Mouse (Mus musculus) myocyte (in vitro differentiated cells): Measurements from ENCODE around the gene Pif1. TPM values are rescaled to one million over a fixed set of nuclear protein-coding genes. Genes with fewer than 3 reads are reported as not detected.

Experiments
- H3K27me3 ChIP-seq: one replicate; pipeline ENCODE4 v1.6.1; 2011; ENCODE audit not compliant: control insufficient read depth, insufficient read depth, insufficient read length
- H3K36me3 ChIP-seq: one replicate; pipeline ENCODE4 v1.6.1; 2011; ENCODE audit not compliant: control insufficient read depth, insufficient read depth
- H3K4me2 ChIP-seq: one replicate; pipeline ENCODE4 v1.6.1; 2011; ENCODE audit warnings: low read depth, control low read depth
- H3K4me3 ChIP-seq: one replicate; pipeline ENCODE4 v1.5.1; 2011; ENCODE audit warnings: mild to moderate bottlenecking, control low read depth, moderate library complexity
- H3K79me2 ChIP-seq: one replicate; pipeline ENCODE4 v1.6.1; 2011; ENCODE audit not compliant: control insufficient read depth, insufficient read depth
- H3ac ChIP-seq: one replicate; pipeline ENCODE4 v1.6.1; 2011; ENCODE audit not compliant: control insufficient read depth, insufficient read length
- CEBPB ChIP-seq: IDR thresholded peaks from 2 replicates; pipeline ENCODE4 v1.6.1; 2011; ENCODE audit warnings: mild to moderate bottlenecking, moderate library complexity; ENCODE audit not compliant: poor library complexity, insufficient read depth, severe bottlenecking
- E2F4 ChIP-seq: IDR thresholded peaks from one replicate; pipeline ENCODE4 v1.6.1; 2011; ENCODE audit warnings: mild to moderate bottlenecking, control low read depth, moderate library complexity; ENCODE audit not compliant: insufficient read depth
- MAX ChIP-seq: IDR thresholded peaks from one replicate; pipeline ENCODE4 v1.6.1; 2011; ENCODE audit warnings: low read depth, mild to moderate bottlenecking, control low read depth
- MYOD1 ChIP-seq, 3 experiments: IDR thresholded peaks; one replicate each; pipeline ENCODE4 v1.6.1; 2011; ENCODE audit warnings: control low read depth in 2 of 3, low read depth in 2 of 3, mild to moderate bottlenecking in 2 of 3, moderate library complexity in 1 of 3; ENCODE audit not compliant: insufficient read length in 2 of 3, control insufficient read depth in 1 of 3
- MYOG ChIP-seq, 3 experiments: IDR thresholded peaks; one replicate each; pipeline ENCODE4 v1.6.1; 2011; ENCODE audit warnings: control low read depth in 2 of 3, low read depth in 2 of 3, mild to moderate bottlenecking in 2 of 3; ENCODE audit not compliant: insufficient read length in 2 of 3, control insufficient read depth in 1 of 3, insufficient read depth in 1 of 3
- POLR2A ChIP-seq: IDR thresholded peaks from one replicate; pipeline ENCODE4 v1.6.1; 2011; ENCODE audit warnings: low read depth, mild to moderate bottlenecking, control low read depth, moderate library complexity; ENCODE audit not compliant: insufficient read length
- POLR2AphosphoS2 ChIP-seq: IDR thresholded peaks from one replicate; pipeline ENCODE4 v1.6.1; 2011; ENCODE audit warnings: low read depth, control low read depth; ENCODE audit not compliant: insufficient read length
- REST ChIP-seq: IDR thresholded peaks from one replicate; pipeline ENCODE4 v1.6.1; 2011; ENCODE audit warnings: mild to moderate bottlenecking, control low read depth, moderate library complexity; ENCODE audit not compliant: insufficient read depth, insufficient read length
- SRF ChIP-seq: IDR thresholded peaks from one replicate; pipeline ENCODE4 v1.6.1; 2011; ENCODE audit warnings: low read depth; ENCODE audit not compliant: control insufficient read depth, insufficient read length
- TCF12 ChIP-seq: IDR thresholded peaks from one replicate; pipeline ENCODE4 v1.6.1; 2011; ENCODE audit warnings: mild to moderate bottlenecking, control low read depth; ENCODE audit not compliant: poor library complexity, insufficient read depth, severe bottlenecking
- TCF3 ChIP-seq: IDR thresholded peaks from one replicate; pipeline ENCODE4 v1.6.1; 2011; ENCODE audit warnings: low read depth, control low read depth; ENCODE audit not compliant: insufficient read length
- USF1 ChIP-seq: IDR thresholded peaks from one replicate; pipeline ENCODE4 v1.6.1; 2011; ENCODE audit warnings: low read depth, mild to moderate bottlenecking, control low read depth, moderate library complexity
- polyA plus RNA-seq: library from polyadenylated mRNA; unstranded; fragments of >200 nt; fragmentation: generic; extraction: Trizol; gene quantifications from one replicate; pipeline ENCODE4 v1.2.1, GENCODE M21; 2012; ENCODE audit warnings: missing spikeins

The Pif1 gene
- polyA plus RNA-seq, 1 experiment, result 6.9 TPM

GRCm38 (mm10) chr9:65621196-65621595 is 34.2 kb downstream of the Pif1 start:
- TF ChIP-seq MYOD1 (IDR thresholded peaks at IDR 0.05; ENCODE audit: control insufficient read depth in 1 of 3, insufficient read length in 2 of 3, low read depth in 2 of 3) (no peak), E2F4 (no peak), POLR2AphosphoS2 (no peak), REST (no peak), MAX (no peak), TCF12 (no peak)
- Histone ChIP-seq H3K27me3 (no peaks in the 10 kb centered on the region), H3K79me2 (no peaks in the 10 kb centered on the region), H3ac (no peak overlapping the region), H3K4me2 (no peak overlapping the region), H3K36me3 (no peaks in the 10 kb centered on the region), H3K4me3 (no peak overlapping the region)

DNA sequence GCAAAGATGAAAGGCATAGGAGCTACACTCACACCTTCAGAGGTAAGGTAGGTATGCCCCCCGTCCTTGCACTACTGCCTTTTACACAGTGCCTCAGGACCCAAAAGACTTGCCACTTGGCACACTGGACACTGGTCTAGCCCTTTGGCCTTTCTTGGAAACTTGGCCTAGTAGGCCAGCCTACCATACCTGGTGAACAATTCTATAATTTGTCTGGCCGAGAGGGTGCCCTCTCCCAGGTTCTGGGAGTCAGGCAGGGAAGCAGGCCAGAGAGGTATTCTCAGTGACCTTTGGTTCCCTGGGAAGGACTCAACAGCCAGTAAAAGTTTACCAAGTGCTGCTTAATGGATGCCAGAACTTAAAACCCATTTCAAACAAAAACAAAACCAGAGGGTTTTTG is 34.7 kb downstream of the Pif1 start:
- TF ChIP-seq POLR2A (no peak), E2F4 (no peak), USF1 (no peak), TCF3 (no peak), SRF (no peak), TCF12 (no peak), POLR2AphosphoS2 (no peak), CEBPB (no peak), MAX (no peak), MYOD1 (IDR thresholded peaks at IDR 0.05; ENCODE audit: control insufficient read depth in 1 of 3, insufficient read length in 2 of 3, low read depth in 2 of 3) (no peak), MYOG (IDR thresholded peaks at IDR 0.05; ENCODE audit: control insufficient read depth in 1 of 3, insufficient read depth in 1 of 3, insufficient read length in 2 of 3, low read depth in 2 of 3) (no peak), REST (no peak)
- Histone ChIP-seq H3K4me2 (no peak overlapping the region), H3K79me2 (no peaks in the 10 kb centered on the region), H3ac (no peak overlapping the region), H3K4me3 (no peak overlapping the region), H3K36me3 (no peaks in the 10 kb centered on the region), H3K27me3 (no peaks in the 10 kb centered on the region)

DNA sequence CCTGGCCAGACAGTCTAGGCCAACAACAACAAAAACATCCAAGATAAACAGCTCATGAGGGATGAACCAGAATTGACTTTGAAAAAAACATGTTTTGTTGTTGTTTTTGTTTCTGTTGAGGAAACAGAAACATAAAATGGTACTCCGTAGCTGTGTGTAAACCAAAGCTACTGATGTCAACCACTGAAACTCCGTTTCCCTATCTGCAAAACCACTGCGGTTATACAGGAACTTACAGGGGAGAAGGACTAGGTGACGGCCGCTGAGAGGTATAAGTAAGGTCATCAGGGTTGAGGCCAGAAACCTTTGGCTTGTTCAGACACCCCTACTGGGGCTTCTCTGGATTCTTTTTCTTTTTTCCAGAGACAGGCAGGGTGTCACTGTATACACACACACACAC is 35.9 kb downstream of the Pif1 start:
- Histone ChIP-seq H3K36me3 (no peaks in the 10 kb centered on the region), H3K27me3 (no peaks in the 10 kb centered on the region), H3K79me2 (no peaks in the 10 kb centered on the region), H3ac (no peak overlapping the region), H3K4me3 (no peak overlapping the region), H3K4me2 (no peak overlapping the region)
- no peak for TF ChIP-seq MAX
- TF ChIP-seq E2F4, result no peak
- TF ChIP-seq REST, result no peak
- no peak for TF ChIP-seq CEBPB
- no peak for TF ChIP-seq SRF
- TF ChIP-seq MYOD1 (IDR thresholded peaks at IDR 0.05; ENCODE audit: control insufficient read depth in 1 of 3, insufficient read length in 2 of 3, low read depth in 2 of 3), result no peak
- TF ChIP-seq TCF12, result no peak
- TF ChIP-seq MYOG (IDR thresholded peaks at IDR 0.05; ENCODE audit: control insufficient read depth in 1 of 3, insufficient read depth in 1 of 3, insufficient read length in 2 of 3, low read depth in 2 of 3), result no peak
- TF ChIP-seq POLR2A, result no peak
- no peak for TF ChIP-seq USF1
- TF ChIP-seq TCF3, result no peak
- TF ChIP-seq POLR2AphosphoS2, result no peak

GRCm38 (mm10) chr9:65624266-65624665 is 37.3 kb downstream of the Pif1 start:
- Histone ChIP-seq H3K27me3 (no peaks in the 10 kb centered on the region), H3K79me2 (no peaks in the 10 kb centered on the region), H3K4me3 (no peak overlapping the region), H3K36me3 (no peaks in the 10 kb centered on the region), H3K4me2 (no peak overlapping the region), H3ac (no peak overlapping the region)
- TF ChIP-seq USF1 (no peak), MYOD1 (IDR thresholded peaks at IDR 0.05; ENCODE audit: control insufficient read depth in 1 of 3, insufficient read length in 2 of 3, low read depth in 2 of 3) (no peak), REST (no peak), TCF3 (no peak), E2F4 (no peak)

DNA sequence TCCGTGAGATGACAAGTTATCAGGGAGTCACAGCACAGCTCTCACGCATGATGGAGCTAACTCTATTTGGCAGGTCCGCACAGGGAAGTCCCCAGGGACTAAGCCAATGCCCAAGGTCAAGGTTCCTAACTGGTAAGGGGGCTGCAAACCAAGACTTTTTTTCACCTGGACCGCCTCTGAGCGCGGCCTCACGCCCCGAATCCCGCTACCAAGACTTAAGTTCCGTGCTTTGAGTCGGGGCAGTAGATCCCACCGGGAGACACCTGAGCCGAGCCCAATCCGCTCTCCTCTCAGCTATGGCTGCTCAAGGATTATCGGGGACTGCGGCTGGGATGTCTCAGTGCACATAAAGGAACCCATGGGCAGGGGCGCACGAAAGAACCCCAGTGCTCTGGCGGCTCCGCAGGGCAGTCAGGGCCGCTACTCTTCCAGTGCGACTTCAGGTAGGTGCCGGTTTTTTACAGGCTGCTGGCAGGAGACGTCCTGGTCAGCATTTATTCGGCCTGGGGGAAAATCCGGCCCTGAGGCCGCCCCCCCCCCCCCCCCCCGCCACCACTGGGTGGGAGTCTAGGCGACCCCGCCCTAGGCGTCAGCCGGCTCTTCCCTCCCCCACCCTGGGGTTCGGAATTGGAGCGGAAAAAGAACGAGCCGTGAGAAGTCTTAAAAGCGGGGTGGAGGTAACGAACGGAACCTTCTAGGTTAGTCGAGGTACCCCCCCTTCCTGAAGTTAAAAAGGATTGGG is 42.2 kb downstream of the Pif1 start, which contains the start of gene Rbpms2:
Gene Rbpms2 (plus strand): TSS at position 624 of the 742 bp plus-strand sequence.
- no peak for TF ChIP-seq E2F4
- no peak for TF ChIP-seq TCF3
- TF ChIP-seq POLR2AphosphoS2, result no peak
- no peak for TF ChIP-seq TCF12
- no peak for TF ChIP-seq MYOD1 (IDR thresholded peaks at IDR 0.05; ENCODE audit: control insufficient read depth in 1 of 3, insufficient read length in 2 of 3, low read depth in 2 of 3)
- TF ChIP-seq REST, result no peak
- no peak for TF ChIP-seq CEBPB
- TF ChIP-seq SRF, result no peak
- no peak for TF ChIP-seq MYOG (IDR thresholded peaks at IDR 0.05; ENCODE audit: control insufficient read depth in 1 of 3, insufficient read depth in 1 of 3, insufficient read length in 2 of 3, low read depth in 2 of 3)
- no peak for TF ChIP-seq POLR2A
- no peak for TF ChIP-seq USF1
- TF ChIP-seq MAX, result no peak
- no peaks in the 10 kb centered on the region for H3K36me3 ChIP-seq
- H3K4me2 ChIP-seq, result peak within 1 kb of the TSS; percentile 90
- H3K27me3 ChIP-seq, result no peaks in the 10 kb centered on the region
- H3ac ChIP-seq, result peak within 1 kb of the TSS; percentile 92
- H3K4me3 ChIP-seq, result peak within 1 kb of the TSS; percentile 62
- H3K79me2 ChIP-seq, result peaks cover 32% of the 10 kb centered on the region
